Comparison of ENCODE assay signal across 26 mouse cellular contexts in genomic region chr9:5410988-5411568, GRCm38 (mm10).
"Had no signal": no experiment of that assay in that cellular context is flagged by ENCODE, and none has a peak within 500 bp of the region (broad histone marks: within the 10 kb centered on the region; RNA-seq: fewer than 3 reads in every experiment).

No protein-coding gene starts in this region.

- H3K36me3 ChIP-seq: heart, embryonic 13.5 days; heart, embryonic 15.5 days; hindbrain, embryonic 13.5 days; hindbrain, embryonic 15.5 days; kidney, embryonic 15.5 days; limb, embryonic 10.5 days; limb, embryonic 12.5 days had no signal

- DNase-seq: forebrain, postnatal 0 days; gastrocnemius, postnatal 14 days; gastrocnemius, postnatal 36 days; heart, adult 11 months; heart, adult 2 months; heart, postnatal 14 days; heart, postnatal 36 days; kidney, adult 11 months; kidney, adult 2 months; kidney, adult 9 months; kidney, postnatal 14 days; kidney, postnatal 36 days; layer of hippocampus, adult 9-11 months; layer of hippocampus, postnatal 36 days; liver had no signal

- H3K27ac ChIP-seq: heart, adult 2 months; heart, embryonic 13.5 days; heart, embryonic 15.5 days; hindbrain, embryonic 13.5 days; hindbrain, embryonic 15.5 days; hindbrain, postnatal 0 days; kidney, embryonic 15.5 days; kidney, postnatal 0 days; limb, embryonic 10.5 days; limb, embryonic 12.5 days had no signal

- ATAC-seq: forebrain, postnatal 0 days; hindbrain, postnatal 0 days had no signal

- H3K9me3 ChIP-seq: heart, embryonic 13.5 days; heart, embryonic 15.5 days; hindbrain, embryonic 13.5 days; hindbrain, embryonic 15.5 days; kidney, embryonic 15.5 days; limb, embryonic 10.5 days; limb, embryonic 12.5 days had no signal

- H3K9ac ChIP-seq: forebrain, postnatal 0 days; heart, embryonic 13.5 days; heart, embryonic 15.5 days; hindbrain, embryonic 13.5 days; hindbrain, embryonic 15.5 days; kidney, embryonic 15.5 days; limb, embryonic 12.5 days had no signal

- H3K4me3 ChIP-seq: heart, adult 2 months; heart, embryonic 13.5 days; heart, embryonic 15.5 days; hindbrain, embryonic 13.5 days; hindbrain, embryonic 15.5 days; kidney, embryonic 15.5 days; limb, embryonic 10.5 days; limb, embryonic 12.5 days had no signal

- H3K27me3 ChIP-seq: heart, embryonic 13.5 days; heart, embryonic 15.5 days; hindbrain, embryonic 13.5 days; hindbrain, embryonic 15.5 days; kidney, embryonic 15.5 days; limb, embryonic 12.5 days had no signal

- H3K4me2 ChIP-seq: heart, embryonic 11.5 days; heart, embryonic 13.5 days; heart, embryonic 15.5 days; hindbrain, embryonic 13.5 days; hindbrain, embryonic 15.5 days; kidney, embryonic 15.5 days; limb, embryonic 12.5 days; liver, embryonic 11.5 days had no signal

- H3K4me1 ChIP-seq: heart, embryonic 13.5 days; heart, embryonic 15.5 days; kidney, embryonic 15.5 days; limb, embryonic 10.5 days; limb, embryonic 12.5 days had no signal
